Mouse (Mus musculus) urinary bladder, postnatal 25 days (tissue): ENCODE measurements around the gene Ccl25.

Experiments
- DNase-seq: peaks from one replicate; pipeline ENCODE4 v3.0.0; 2022; ENCODE audit warnings: low spot score

Gene Ccl25

GRCm38 (mm10) chr8:4324983-4325750, at the start of gene Ccl25, which contains the start of gene Elavl1:
Gene Ccl25, plus strand, starts transcription at chr8:4325210.
Gene Elavl1, minus strand, starts transcription at chr8:4325413.
- peak; percentile 97 for DNase-seq

GRCm38 (mm10) chr8:4275275-4276110, 49.5 kb upstream of the Ccl25 start, which contains the start of gene Timm44:
Gene Timm44, minus strand, starts transcription at chr8:4275913.
- peak; percentile 91 for DNase-seq

- no peak for DNase-seq
These were observed 48.9 kb upstream of the Ccl25 start for GRCm38 (mm10) chr8:4276111-4276465.

GRCm38 (mm10) chr8:4292738-4293137, 32.3 kb upstream of the Ccl25 start:
- DNase-seq = no peak

- DNase-seq = no peak
These were observed 27.2 kb upstream of the Ccl25 start for GRCm38 (mm10) chr8:4297822-4298221.

- DNase-seq = no peak
These were observed 20.9 kb upstream of the Ccl25 start for GRCm38 (mm10) chr8:4304124-4304547.

- no peak for DNase-seq
These were observed 19.2 kb upstream of the Ccl25 start for GRCm38 (mm10) chr8:4305838-4306237.

GRCm38 (mm10) chr8:4312104-4312503, 12.9 kb upstream of the Ccl25 start:
- DNase-seq = no peak

- no peak for DNase-seq
These were observed 11.5 kb upstream of the Ccl25 start for GRCm38 (mm10) chr8:4313254-4314124.

GRCm38 (mm10) chr8:4314852-4315251, 10.2 kb upstream of the Ccl25 start:
- DNase-seq = no peak

- DNase-seq = no peak
These were observed 6.9 kb upstream of the Ccl25 start for GRCm38 (mm10) chr8:4318124-4318523.

- DNase-seq = no peak
These were observed 6.0 kb upstream of the Ccl25 start for GRCm38 (mm10) chr8:4318796-4319572.

- no peak for DNase-seq
These were observed 5.5 kb upstream of the Ccl25 start for GRCm38 (mm10) chr8:4319573-4319872.

GRCm38 (mm10) chr8:4320404-4320803, 4.6 kb upstream of the Ccl25 start:
- no peak for DNase-seq

- DNase-seq = no peak
These were observed 4.0 kb upstream of the Ccl25 start for GRCm38 (mm10) chr8:4321031-4321430.

GRCm38 (mm10) chr8:4322470-4322869, 2.5 kb upstream of the Ccl25 start:
- peak; percentile 71 for DNase-seq

- DNase-seq = no peak
These were observed 1.1 kb upstream of the Ccl25 start for GRCm38 (mm10) chr8:4323917-4324316.

GRCm38 (mm10) chr8:4324525-4324924, 485 bp upstream of the Ccl25 start:
- DNase-seq = no peak

- no peak for DNase-seq
These were observed 684 bp downstream of the Ccl25 start for GRCm38 (mm10) chr8:4325751-4326036.

- no peak for DNase-seq
These were observed 4.0 kb downstream of the Ccl25 start for GRCm38 (mm10) chr8:4329000-4329399.

- DNase-seq = no peak
These were observed 9.0 kb downstream of the Ccl25 start for GRCm38 (mm10) chr8:4333966-4334365.

- DNase-seq = no peak
These were observed 10.7 kb downstream of the Ccl25 start for GRCm38 (mm10) chr8:4335678-4336077.
